Mouse (Mus musculus) E14TG2a.4 (cell line): Measurements from ENCODE around the gene Efcab11.

Source experiments
- CTCF ChIP-seq: conservative IDR thresholded peaks from 2 replicates; pipeline ENCODE4 v1.5.1; 2014; ENCODE audit warnings: low read length
- NANOG ChIP-seq: IDR thresholded peaks from 2 replicates; pipeline ENCODE4 v1.6.1; 2014; ENCODE audit warnings: borderline replicate concordance, low read length, mixed read lengths
- POU5F1 ChIP-seq: IDR thresholded peaks from 2 replicates; pipeline ENCODE4 v1.6.1; 2014; ENCODE audit warnings: low read length, borderline replicate concordance

DNA sequence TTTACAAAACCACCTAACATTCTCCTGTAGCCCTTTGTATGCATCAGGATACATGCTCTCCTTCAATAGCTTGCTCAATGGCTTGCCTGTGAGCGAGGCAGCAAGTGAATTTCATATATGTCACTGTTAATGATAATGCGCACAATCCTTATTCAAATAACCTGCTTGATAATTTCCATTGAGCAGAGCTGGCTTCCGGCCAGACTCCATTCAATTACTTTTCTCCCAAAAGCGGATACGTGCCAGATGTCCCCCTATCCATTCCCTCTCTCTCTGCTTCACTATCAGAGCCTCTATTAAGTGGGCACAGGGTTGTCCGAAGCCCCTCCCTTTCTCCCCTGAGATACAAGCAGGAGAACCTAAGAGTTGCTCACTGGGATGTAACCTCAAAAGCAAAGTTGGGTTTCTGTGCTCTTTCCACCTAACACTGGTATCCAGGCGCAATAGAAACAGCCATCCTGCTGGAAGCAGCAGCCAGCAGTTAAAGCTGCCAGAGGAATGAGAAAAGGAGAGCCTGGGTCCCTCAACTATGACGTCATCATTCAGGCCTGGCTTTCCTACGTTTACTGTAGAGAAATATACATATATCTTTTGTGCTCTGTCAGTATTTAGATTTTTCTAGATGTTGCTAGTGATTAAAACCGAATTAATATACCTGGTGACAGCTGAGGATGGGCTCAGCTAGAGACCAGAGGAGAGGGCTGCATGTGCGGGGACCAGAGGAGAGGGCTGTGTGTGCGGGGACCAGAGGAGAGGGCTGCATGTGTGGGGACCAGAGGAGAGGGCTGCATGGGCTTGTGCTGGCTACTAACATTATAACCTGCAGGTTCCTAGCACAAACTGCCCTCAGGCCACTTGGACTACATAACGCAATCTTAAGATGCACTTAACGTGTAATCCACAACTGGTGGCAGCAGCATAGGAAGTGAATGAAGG lies 30.6 kb downstream of the Efcab11 start:
- no peak for TF ChIP-seq CTCF
- TF ChIP-seq NANOG = no peak
- TF ChIP-seq POU5F1 = no peak
